Mouse (Mus musculus) gastrocnemius, adult 18-20 months (tissue): ENCODE results near the gene Fgb. TPM values are rescaled to one million over a fixed set of nuclear protein-coding genes. Genes with fewer than 3 reads are reported as not detected.

Experiments used
- DNase-seq: peaks from one replicate; pipeline ENCODE4 v3.0.0; 2021; ENCODE audit warnings: low spot score
- total RNA-seq, 2 experiments: library from RNA; stranded (reverse); gene quantifications; 2 replicates each; pipeline ENCODE4 v1.2.3; 2021

The Fgb gene
- total RNA-seq, 2 experiments from 2014 or later: 0.71 TPM; not detected in 1

GRCm38 (mm10) chr3:83027546-83028251 is 22.0 kb downstream of the Fgb start:
- no peak for DNase-seq

GRCm38 (mm10) chr3:83025475-83026301 is 24.0 kb downstream of the Fgb start, which contains the start of gene Fga:
Gene Fga, plus strand, starts transcription at chr3:83026076.
- DNase-seq: no peak

- DNase-seq: no peak
These were observed 24.6 kb downstream of the Fgb start for GRCm38 (mm10) chr3:83025036-83025435.

- no peak for DNase-seq
These were observed 28.5 kb downstream of the Fgb start for GRCm38 (mm10) chr3:83021176-83021575.

GRCm38 (mm10) chr3:83020387-83020786 is 29.3 kb downstream of the Fgb start:
- DNase-seq: no peak

GRCm38 (mm10) chr3:83016236-83016635 is 33.4 kb downstream of the Fgb start:
- no peak for DNase-seq

- no peak for DNase-seq
These were observed 35.7 kb downstream of the Fgb start for GRCm38 (mm10) chr3:83013951-83014350.

GRCm38 (mm10) chr3:83012636-83013035 is 37.0 kb downstream of the Fgb start:
- no peak for DNase-seq

- no peak for DNase-seq
These were observed 38.1 kb downstream of the Fgb start for GRCm38 (mm10) chr3:83011565-83011964.

- no peak for DNase-seq
These were observed 38.5 kb downstream of the Fgb start for GRCm38 (mm10) chr3:83011136-83011535.

- DNase-seq: no peak
These were observed 39.4 kb downstream of the Fgb start for GRCm38 (mm10) chr3:83010291-83010690.

GRCm38 (mm10) chr3:83007557-83007956 is 42.1 kb downstream of the Fgb start, which contains the start of gene Fgg:
Gene Fgg, plus strand, starts transcription at chr3:83007724.
- no peak for DNase-seq

- DNase-seq: no peak
These were observed 44.9 kb downstream of the Fgb start for GRCm38 (mm10) chr3:83004801-83005200.

- DNase-seq: no peak
These were observed 46.6 kb downstream of the Fgb start for GRCm38 (mm10) chr3:83003068-83003467.

GRCm38 (mm10) chr3:83002191-83002590 is 47.5 kb downstream of the Fgb start:
- peak; percentile 22 for DNase-seq

GRCm38 (mm10) chr3:82999995-83000394 is 49.7 kb downstream of the Fgb start:
- DNase-seq: no peak

GRCm38 (mm10) chr3:82998772-82999463 is 50.7 kb downstream of the Fgb start:
- peak; percentile 58 for DNase-seq

- DNase-seq: no peak
These were observed 53.0 kb downstream of the Fgb start for GRCm38 (mm10) chr3:82996656-82997055.

GRCm38 (mm10) chr3:82995368-82995767 is 54.3 kb downstream of the Fgb start:
- peak; percentile 9 for DNase-seq

- no peak for DNase-seq
These were observed 56.7 kb downstream of the Fgb start for GRCm38 (mm10) chr3:82992956-82993355.

- DNase-seq: no peak
These were observed 57.7 kb downstream of the Fgb start for GRCm38 (mm10) chr3:82991963-82992362.
